Mouse (Mus musculus): ENCODE results near the gene Frmd5.

Gene Frmd5

GRCm38 (mm10) chr2:121761861-121762260 is 45.0 kb downstream of the Frmd5 start:
- DNase-seq (ENCODE audit: low read depth, low spot score) = no peak

- peak; percentile 21 for DNase-seq (ENCODE audit: low read depth, low spot score)
Observed at GRCm38 (mm10) chr2:121761281-121761795, 45.5 kb downstream of the Frmd5 start.

GRCm38 (mm10) chr2:121760646-121761045 is 46.2 kb downstream of the Frmd5 start:
- DNase-seq (ENCODE audit: low read depth, low spot score) = no peak

GRCm38 (mm10) chr2:121758258-121758657 is 48.6 kb downstream of the Frmd5 start:
- no peak for DNase-seq (ENCODE audit: low read depth, low spot score)

- DNase-seq (ENCODE audit: low read depth, low spot score) = peak; percentile 67
Observed at GRCm38 (mm10) chr2:121756336-121756735, 50.6 kb downstream of the Frmd5 start.

- no peak for DNase-seq (ENCODE audit: low read depth, low spot score)
Observed at GRCm38 (mm10) chr2:121755056-121755455, 51.8 kb downstream of the Frmd5 start.

GRCm38 (mm10) chr2:121750121-121750520 is 56.8 kb downstream of the Frmd5 start:
- no peak for DNase-seq (ENCODE audit: low read depth, low spot score)

GRCm38 (mm10) chr2:121741151-121741550 is 65.7 kb downstream of the Frmd5 start:
- no peak for DNase-seq (ENCODE audit: low read depth, low spot score)

- DNase-seq (ENCODE audit: low read depth, low spot score) = no peak
Observed at GRCm38 (mm10) chr2:121739410-121739809, 67.5 kb downstream of the Frmd5 start.

- peak; percentile 14 for DNase-seq (ENCODE audit: low read depth, low spot score)
Observed at GRCm38 (mm10) chr2:121733426-121733825, 73.5 kb downstream of the Frmd5 start.

- no peak for DNase-seq (ENCODE audit: low read depth, low spot score)
Observed at GRCm38 (mm10) chr2:121730486-121730885, 76.4 kb downstream of the Frmd5 start.

- no peak for DNase-seq (ENCODE audit: low read depth, low spot score)
Observed at GRCm38 (mm10) chr2:121728907-121729575, 77.8 kb downstream of the Frmd5 start.

GRCm38 (mm10) chr2:121724866-121725265 is 82.0 kb downstream of the Frmd5 start:
- no peak for DNase-seq (ENCODE audit: low read depth, low spot score)

- no peak for DNase-seq (ENCODE audit: low read depth, low spot score)
Observed at GRCm38 (mm10) chr2:121723796-121724195, 83.1 kb downstream of the Frmd5 start.

GRCm38 (mm10) chr2:121719000-121719399 is 87.9 kb downstream of the Frmd5 start:
- DNase-seq (ENCODE audit: low read depth, low spot score) = no peak

- no peak for DNase-seq (ENCODE audit: low read depth, low spot score)
Observed at GRCm38 (mm10) chr2:121717133-121717532, 89.8 kb downstream of the Frmd5 start.

- DNase-seq (ENCODE audit: low read depth, low spot score) = no peak
Observed at GRCm38 (mm10) chr2:121713567-121713966, 93.3 kb downstream of the Frmd5 start.

GRCm38 (mm10) chr2:121711748-121712384 is 95.0 kb downstream of the Frmd5 start:
- DNase-seq (ENCODE audit: low read depth, low spot score) = peak; percentile 72

- no peak for DNase-seq (ENCODE audit: low read depth, low spot score)
Observed at GRCm38 (mm10) chr2:121709096-121709495, 97.8 kb downstream of the Frmd5 start.

- DNase-seq (ENCODE audit: low read depth, low spot score) = no peak
Observed at GRCm38 (mm10) chr2:121707461-121707860, 99.4 kb downstream of the Frmd5 start.

GRCm38 (mm10) chr2:121705756-121706155 is 101.1 kb downstream of the Frmd5 start:
- no peak for DNase-seq (ENCODE audit: low read depth, low spot score)

GRCm38 (mm10) chr2:121699331-121699730 is 107.6 kb downstream of the Frmd5 start:
- no peak for DNase-seq (ENCODE audit: low read depth, low spot score)

- DNase-seq (ENCODE audit: low read depth, low spot score) = peak; percentile 74
Observed at GRCm38 (mm10) chr2:121695436-121695835, 111.5 kb downstream of the Frmd5 start.

Data from R1 (cell line).